Comparison of ENCODE assay signal across 12 mouse cellular contexts in the genomic region with DNA sequence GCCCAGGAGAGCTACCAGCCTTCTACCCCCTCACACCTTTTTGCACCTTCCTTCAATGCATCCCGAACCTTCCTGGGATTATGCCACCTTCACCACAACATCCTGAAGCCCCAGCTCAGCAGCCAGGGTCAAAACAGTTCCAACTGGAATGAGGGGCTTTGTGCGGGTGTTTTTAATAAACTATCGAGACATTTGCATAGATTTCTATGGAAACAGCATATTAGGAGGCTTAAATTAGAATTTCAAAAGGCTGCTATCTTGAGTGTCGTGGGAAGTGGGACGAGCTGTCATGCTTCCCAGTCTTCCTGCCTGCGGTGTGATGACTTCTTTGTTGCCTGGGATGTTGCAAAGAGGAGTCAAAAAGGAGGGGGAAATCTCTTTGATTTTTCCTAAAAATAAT. TPM values are rescaled to one million over a fixed set of nuclear protein-coding genes. Genes with fewer than 3 reads are reported as not detected.
DNase-seq lines count a peak whose midpoint lies in the region; ATAC-seq and TF ChIP-seq lines count a peak whose summit lies in the region.
"Had no signal": no experiment of that assay in that cellular context is flagged by ENCODE, and none has a peak within 500 bp of the region (broad histone marks: within the 10 kb centered on the region; RNA-seq: fewer than 3 reads in every experiment).

No protein-coding gene starts in this region.

- no peak overlapping the region for H3K4me3 ChIP-seq in midbrain, embryonic 15.5 days
- H3K4me3 ChIP-seq: erythroblast, embryonic 14.5 days; hindbrain, embryonic 15.5 days had no signal

- H3K4me1 ChIP-seq in midbrain, embryonic 15.5 days: peaks cover 7% of the 10 kb centered on the region
- H3K4me1 ChIP-seq: hindbrain, embryonic 15.5 days had no signal

- no peaks in the 10 kb centered on the region for H3K27me3 ChIP-seq in midbrain, embryonic 15.5 days (replicated peaks)
- H3K27me3 ChIP-seq: hindbrain, embryonic 15.5 days had no signal

- WGBS in midbrain, embryonic 15.5 days: 23% methylated on average over 6 of the region's 6 CpGs

- peak; percentile 65; the same call in 1 of the 2 replicates for ATAC-seq in midbrain, embryonic 15.5 days (replicated peaks)

- DNase-seq in layer of hippocampus, adult 18-20 months (ENCODE audit: low spot score in 2 of 2): peak; percentile 39 to 72
- no peak for DNase-seq in layer of hippocampus, postnatal 10 days (ENCODE audit: low spot score in 2 of 2)
- DNase-seq in brain, embryonic 14.5 days (ENCODE audit: low read depth): peak; percentile 77
- DNase-seq in frontal cortex, postnatal 14 days (ENCODE audit: low spot score in 2 of 2): peak; percentile 47 to 64
- no peak for DNase-seq in kidney, adult 18-20 months
- no peak for DNase-seq in gastrocnemius, adult 8-10 months (ENCODE audit: low spot score in 2 of 2)
- DNase-seq: cerebellum, adult 18-20 months; kidney, adult 8-10 months; lung, adult 18-20 months had no signal

- no peaks in the 10 kb centered on the region for H3K36me3 ChIP-seq in midbrain, embryonic 15.5 days (replicated peaks)
- H3K36me3 ChIP-seq: hindbrain, embryonic 15.5 days had no signal

- H3K4me2 ChIP-seq in midbrain, embryonic 15.5 days: no peak overlapping the region
- H3K4me2 ChIP-seq: hindbrain, embryonic 15.5 days had no signal

- TF ChIP-seq POLR2A in brain, embryonic 14.5 days (IDR thresholded peaks at IDR 0.05; ENCODE audit: borderline replicate concordance, extremely low read depth, insufficient read depth, insufficient read length, poor library complexity, severe bottlenecking): no peak

- peak overlapping the region; percentile 78 for H3K27ac ChIP-seq in midbrain, embryonic 15.5 days
- H3K27ac ChIP-seq: hindbrain, embryonic 15.5 days had no signal

- TF ChIP-seq CTCF in brain, embryonic 14.5 days (IDR thresholded peaks at IDR 0.05; ENCODE audit: borderline replicate concordance, extremely low read depth, insufficient read depth, insufficient read length): no peak

- H3K9ac ChIP-seq in midbrain, embryonic 15.5 days: no peak overlapping the region
- H3K9ac ChIP-seq: hindbrain, embryonic 15.5 days had no signal

- no peaks in the 10 kb centered on the region for H3K9me3 ChIP-seq in midbrain, embryonic 15.5 days
- H3K9me3 ChIP-seq: hindbrain, embryonic 15.5 days had no signal

RNA-seq across cellular contexts. Expression of a gene that starts 46.6 kb away (rescaled TPM):
- total RNA-seq in layer of hippocampus, adult 18-20 months (2021): 10 to 100 TPM; 61.1 to 64.7 TPM
- 10 to 100 TPM; 59.9 to 64.5 TPM for total RNA-seq in layer of hippocampus, postnatal 10 days (2021)
- polyA plus RNA-seq in brain, embryonic 14.5 days (2012; rRNA removed): 80.8 and 83.9 TPM in 2 replicates
- polyA plus RNA-seq in midbrain, embryonic 15.5 days (2015; fragmentation: Nextera tagmentation; extraction: Ambion mirVana): 74.2 and 84.0 TPM in 2 replicates
- total RNA-seq in gastrocnemius, adult 8-10 months (2022): 10 to 100 TPM; 14.4 to 18.5 (median 16.4) TPM

Comparison
In these comparisons a context has a peak if more than half of its experiments do, and no peak if none do; other contexts are left out.
1. DNase-seq: peak in layer of hippocampus, adult 18-20 months (2 of 2), brain, embryonic 14.5 days (single experiment) and frontal cortex, postnatal 14 days (2 of 2); none in layer of hippocampus, postnatal 10 days (0 of 2), kidney, adult 18-20 months (single experiment) and gastrocnemius, adult 8-10 months (0 of 2).